Mouse (Mus musculus) heart, adult 11 months (tissue): ENCODE data around the gene Fhad1.

Experiments used
- DNase-seq: peaks from one replicate; pipeline ENCODE4 v3.0.0; 2022

The Fhad1 gene

DNA sequence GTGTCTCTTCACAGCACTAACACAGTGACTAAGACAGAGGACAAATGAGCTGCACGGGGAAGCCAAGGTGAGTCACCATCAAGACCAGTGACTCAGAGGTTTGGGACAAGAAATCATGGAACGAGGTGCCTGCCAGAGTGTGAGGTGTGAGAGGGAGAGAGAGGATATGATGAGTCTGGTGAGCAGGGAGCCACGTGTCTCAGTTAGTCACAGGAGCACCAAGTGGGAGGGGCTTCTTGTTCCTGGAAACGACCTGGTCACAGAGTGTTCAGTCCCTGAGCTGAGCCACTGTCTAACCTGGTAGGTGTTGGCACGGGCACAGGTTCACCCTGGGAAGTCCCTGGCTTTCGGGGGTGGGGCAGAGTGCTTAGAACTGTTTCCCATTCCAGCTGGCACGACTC, 86.0 kb downstream of the Fhad1 start:
- peak; percentile 97 for DNase-seq

DNA sequence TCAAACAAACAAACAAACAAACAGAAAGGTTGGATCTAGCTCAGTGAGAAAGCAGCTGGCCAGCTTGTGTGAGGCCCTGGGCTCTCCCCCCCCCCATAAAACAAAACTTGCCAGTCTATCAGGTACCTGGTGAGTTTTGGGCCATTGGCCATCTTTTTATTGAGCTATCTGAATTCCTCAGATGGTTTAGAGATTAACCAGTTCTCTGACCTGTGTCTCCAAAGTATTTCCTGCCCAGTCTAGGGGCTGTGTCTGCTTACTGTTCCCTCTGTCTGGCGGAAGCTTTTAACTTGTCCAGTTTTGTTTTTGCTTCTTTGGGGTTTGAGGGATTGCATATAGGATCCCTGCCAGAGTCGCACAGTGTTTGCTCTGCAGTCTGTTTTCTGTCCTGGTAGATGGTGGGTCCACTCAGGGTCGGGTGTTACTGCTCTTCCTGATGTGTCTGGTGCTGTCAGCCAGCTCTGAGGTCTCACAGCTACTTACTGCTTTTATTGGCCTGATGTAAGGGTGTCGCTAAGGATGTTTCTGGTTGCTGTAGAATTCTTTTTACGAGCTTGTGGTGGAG, 89.0 kb downstream of the Fhad1 start:
- no peak for DNase-seq

DNA sequence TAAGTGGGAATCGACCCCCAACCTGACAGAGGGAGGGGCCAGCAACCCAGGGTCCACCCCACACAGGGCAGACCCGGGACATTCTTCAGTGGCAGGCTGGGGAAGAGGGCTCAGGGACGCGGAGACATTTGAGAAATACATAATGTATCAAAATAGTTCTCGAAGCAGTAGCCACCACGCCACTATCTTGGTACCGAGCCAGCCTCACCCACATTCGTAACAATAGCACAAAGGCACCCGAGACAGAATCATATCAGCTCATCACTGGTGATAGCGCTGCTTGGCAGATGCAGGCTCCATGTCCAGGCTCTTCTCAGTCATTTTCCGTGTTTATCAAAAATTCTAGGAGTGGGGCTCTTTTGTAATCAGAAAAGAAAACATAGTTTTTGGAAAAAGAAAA, 90.9 kb downstream of the Fhad1 start:
- DNase-seq, result no peak

DNA sequence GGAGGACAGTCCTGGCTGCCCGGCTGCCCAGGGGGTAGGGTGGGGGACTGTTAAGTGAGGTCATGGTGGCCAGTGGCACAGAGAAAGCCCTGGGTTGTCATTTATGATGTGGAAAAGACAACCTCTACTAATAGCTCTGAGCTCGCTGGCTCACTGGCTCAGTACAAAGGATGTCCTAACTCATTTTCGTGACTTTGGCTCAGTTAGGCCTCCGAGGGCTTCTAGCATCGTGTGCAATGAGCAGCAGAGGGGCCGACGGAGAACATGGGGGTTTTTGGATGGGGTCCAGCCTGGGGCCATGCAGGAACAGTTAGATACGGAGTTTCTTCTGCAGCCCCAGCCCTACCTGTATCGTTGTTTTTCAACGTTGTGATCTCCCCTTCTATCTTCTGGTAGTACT, 94.5 kb downstream of the Fhad1 start:
- no peak for DNase-seq

DNA sequence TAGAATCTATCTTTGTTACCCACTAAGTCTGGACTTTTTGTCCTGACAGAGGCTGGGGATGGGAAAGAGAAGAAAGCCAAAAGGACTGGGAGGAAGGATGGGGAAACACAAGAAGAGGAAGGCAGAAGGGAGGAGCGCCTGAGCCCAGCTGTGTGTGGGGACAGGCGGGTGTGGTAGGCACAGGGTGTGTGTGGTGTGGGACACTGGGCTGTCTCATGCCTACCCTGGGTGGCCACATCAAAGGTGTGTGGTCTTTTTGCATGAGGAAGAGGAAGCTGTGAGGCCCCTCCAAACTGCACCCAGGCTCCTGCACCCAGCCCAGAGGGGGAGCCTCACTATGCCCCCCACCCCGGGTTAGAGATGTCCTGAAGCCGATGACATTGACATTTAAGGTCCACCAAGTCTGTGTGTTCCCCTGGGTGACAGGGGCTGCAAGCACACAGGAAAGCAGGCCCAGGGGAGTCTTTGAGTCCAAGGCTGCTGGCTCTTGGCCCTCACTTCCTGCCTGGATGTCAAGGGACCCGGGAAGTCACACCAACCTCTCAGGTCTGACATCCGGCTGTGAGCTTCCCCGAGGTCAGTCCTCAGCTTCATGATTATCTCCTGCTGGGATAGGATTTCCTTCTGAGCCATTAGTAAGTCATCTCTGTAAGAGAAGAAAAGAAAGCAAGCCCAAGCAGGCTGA, 97.0 kb downstream of the Fhad1 start:
- DNase-seq, result peak; percentile 95

DNA sequence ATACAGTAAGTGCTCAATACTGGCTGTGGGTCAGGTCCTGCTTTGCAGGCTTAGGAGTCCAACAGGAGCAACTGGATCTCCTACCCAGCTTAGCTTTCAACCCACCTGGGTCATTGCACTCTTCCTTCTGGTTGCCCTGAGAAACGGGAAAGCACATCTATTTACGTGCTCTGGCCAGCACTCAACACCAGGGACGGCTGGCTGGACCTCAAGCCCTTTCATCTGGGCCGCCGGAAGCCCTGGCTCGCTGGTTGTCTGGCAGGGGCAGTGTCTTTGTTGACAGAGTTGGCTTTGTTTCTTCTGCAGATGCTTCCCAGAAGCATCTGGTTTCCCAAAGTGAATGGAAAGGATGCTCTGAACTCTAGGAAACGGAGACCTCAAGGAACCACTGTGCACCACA, 100.8 kb downstream of the Fhad1 start:
- peak; percentile 98 for DNase-seq

DNA sequence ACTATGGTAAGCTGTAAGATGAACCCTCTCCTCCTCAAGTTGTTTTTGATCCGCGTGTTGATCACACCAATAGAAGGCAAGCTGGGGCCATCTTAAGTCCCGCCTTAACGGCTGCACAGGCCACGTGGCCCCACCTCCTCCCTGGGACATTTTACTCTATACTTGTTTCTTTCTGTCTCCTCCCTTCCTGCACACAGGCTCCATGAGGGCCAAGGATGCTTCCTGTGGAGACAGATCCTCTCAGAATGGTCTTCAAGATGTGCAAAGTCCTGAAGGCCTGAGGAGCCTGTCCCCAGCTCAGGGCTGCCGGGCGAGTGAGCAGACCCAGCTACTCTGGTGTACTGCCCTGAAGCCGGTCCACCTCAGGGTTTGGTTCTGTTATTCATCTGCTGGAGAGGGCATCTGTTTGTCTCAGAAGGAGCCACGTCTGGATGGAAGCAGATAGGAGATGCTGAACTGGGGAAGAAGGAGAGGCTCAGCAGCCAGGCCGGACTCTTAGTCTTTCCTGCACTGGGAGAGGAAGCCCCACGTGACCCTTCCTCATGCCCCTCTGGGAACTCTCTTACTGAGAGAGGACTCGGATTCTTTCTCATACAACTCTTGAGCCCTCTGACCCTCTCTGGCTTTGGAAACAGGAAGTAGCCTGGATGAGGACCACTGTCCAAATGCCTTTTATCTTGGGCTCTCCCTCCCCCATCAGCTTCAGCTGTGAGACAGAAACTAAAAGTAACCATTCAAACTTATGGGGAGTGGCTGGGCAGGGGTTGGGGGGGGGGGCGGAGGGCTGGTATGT, 101.5 kb downstream of the Fhad1 start:
- DNase-seq, result peak; percentile 98

DNA sequence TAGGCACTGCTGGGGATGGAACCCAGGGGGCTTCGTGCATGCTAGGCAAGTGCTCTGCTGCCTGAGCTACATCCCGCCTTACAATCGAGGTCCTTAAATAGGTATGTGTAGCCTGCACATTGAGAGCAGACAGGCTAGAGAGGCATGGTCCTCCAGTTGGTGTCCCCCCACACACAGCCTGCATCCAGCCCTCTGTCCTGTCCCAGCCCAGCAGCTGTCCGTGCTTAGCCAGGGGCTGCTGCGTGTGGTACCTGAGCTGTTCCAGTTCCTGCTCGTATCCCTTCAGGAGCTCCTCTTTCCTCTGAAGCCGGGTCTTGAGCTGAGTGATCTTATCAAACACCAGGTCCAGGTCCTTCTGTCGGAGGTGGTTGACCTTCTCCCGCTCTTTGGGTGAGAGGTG, 110.2 kb downstream of the Fhad1 start:
- DNase-seq, result no peak

DNA sequence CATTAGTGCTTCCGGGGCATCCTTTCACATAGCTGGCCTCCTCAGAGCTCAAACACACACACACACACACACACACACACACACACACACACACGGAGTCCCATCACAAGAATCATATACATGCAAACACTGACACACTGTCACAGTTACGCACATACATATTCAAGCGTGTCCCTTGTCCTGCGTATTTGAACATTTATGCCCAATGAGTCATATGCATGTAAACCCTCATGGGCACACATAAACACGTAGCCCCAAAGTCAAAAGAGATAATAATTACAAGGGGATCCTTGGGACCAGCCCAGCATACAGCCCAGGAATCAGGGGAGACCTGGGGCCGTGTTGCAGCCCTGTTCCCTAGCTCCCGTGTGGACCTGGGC, 112.4 kb downstream of the Fhad1 start:
- no peak for DNase-seq

DNA sequence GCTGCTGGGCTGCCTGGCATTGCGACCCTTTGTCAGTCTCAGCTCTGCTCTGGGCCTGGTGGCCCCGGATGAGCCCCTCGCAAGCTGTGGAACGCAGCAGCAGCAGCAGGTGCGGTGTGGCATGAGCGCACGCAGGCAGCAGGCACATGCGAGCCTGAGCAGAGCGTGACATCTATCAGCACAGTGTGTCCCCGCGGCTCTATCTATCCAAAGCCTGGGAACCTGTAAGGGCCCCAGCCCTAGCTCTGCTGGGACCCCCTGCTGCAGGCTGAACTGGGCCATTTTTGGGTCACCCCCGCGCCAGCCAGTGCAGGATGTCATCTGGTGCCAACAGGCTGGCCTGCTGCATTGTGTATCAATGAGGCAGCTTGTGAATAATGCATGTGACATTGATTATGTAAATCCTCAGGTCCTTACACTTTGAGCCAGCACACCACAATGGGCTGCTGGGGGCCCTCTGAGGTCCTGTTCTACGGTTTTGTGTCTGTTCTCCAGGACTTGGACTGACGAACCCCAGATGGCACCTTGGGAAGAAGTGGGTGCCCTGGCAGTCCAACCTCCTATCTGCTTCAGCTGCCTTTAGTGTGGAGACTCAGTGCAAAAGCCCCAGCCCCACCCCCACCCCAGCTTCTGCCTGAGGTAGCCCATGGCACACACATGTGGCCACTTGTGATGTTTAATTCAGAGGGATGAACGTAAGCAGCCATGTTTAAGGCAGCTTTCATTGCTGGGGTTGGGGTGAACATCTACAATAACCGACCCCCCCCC, 113.0 kb downstream of the Fhad1 start:
- no peak for DNase-seq

DNA sequence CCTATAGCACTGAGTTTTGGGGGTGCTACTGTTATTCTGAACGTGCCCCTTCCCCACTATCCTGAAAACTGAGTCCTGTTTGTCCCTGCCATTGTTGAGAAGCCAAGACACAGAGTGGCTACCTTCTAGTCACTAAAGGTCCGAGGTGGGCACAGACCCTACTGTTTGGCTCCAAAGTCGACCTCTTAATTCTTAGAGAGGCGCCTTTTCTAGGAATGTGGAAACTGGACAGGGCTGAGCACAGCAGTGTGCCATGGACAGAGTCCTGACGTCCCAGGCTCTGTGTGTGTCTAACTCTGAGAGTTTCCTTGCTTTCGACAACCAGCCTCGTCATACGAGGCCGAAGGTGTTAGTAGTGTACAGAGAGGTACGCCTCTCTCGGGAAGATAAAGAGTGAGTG, 114.5 kb downstream of the Fhad1 start:
- no peak for DNase-seq

DNA sequence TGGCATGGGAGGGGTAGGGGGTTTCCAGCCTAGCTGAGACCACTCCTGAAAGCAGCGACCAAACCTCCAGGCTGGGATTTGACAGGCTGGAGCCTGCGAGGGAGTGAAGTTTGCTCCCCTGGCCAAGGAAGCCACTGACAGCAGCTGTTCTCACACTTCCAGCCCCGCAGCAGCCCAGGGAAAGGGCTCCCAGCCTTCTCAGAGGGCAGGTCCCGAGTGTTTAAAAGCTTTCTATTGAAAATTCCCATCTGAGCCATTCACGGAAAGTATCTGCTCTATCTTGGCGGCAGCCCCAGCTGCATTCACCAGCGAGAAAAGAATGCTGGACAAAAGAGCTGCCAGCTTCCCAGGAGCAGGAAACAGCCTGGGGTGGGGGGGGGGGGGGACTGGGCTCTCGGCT, 114.9 kb downstream of the Fhad1 start:
- DNase-seq, result peak; percentile 97

DNA sequence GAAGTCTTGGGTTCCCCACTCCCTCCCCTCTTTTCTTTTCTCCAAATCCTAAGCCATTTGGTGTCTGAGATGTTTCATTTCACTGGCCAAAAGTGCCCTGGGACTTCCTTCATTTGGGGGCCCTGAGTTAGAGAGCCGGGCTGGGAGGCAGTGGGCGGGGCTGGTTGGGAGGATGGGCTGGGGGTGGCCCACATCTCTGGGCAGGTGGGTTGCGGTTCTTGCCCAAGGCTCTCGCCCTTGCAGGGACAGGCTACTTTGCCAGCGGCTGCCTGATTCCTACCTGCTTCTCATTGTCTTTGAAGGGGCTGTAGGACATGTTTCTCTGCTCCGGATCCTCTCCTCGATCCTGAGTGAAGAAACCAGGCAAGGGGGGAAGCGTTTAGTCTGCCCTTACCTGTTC, 116.0 kb downstream of the Fhad1 start:
- DNase-seq, result peak; percentile 93

DNA sequence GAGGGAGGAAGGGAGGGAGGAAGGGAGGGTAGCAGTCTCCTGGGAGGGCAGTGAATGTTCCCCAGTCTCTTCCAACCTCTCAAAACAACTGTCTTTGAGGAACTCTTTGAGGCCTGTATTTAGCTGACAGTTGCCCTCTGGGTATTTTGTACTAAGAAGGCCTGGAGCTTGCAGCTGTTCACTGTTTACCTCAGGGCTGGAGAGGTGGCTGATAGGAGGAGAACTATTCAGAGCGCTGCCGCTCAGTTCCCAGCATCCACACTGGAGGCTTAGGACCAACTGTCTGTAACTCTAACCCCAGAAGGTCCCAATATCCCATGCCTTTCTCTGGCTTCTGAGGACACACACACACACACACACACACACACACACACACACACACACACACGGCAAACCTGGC, 117.0 kb downstream of the Fhad1 start:
- DNase-seq, result no peak

DNA sequence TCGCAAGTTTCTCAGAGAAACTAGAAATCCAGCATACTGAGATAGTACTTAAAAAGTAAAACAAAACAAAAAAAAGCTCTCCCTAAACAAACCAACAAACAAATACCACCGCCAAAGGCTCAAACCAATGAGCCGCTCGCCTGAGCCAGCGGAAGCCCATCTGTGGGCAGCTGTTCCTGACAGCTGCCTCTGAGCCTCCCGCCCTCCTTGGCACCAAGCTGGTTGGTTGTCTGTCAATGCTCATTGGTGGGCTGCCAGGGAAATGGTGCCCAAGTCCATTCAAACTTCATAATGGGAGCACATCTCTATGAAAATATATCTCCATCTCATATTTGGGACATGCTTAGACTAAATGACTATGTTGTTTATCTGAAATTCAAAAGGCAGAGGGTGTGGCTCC, 117.7 kb downstream of the Fhad1 start:
- DNase-seq, result no peak

DNA sequence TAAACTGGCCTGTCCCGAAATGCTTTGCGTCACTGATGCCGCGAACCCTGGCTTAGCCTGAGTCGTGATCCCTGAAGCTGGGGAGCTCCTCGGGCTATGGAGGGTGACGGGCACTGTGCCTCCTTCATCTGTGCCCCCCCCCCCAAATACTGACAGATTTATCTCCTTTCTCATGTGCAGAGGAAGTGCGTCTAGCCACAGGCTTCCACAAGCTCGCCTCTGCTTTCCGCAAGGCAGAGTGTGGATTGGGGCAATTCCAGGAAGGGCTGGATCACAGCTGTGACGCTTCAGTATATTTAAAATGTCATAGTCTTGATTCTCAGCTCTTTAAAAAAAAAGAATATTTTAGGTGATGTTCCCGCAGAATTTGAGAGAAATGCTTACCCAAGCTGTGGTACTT, 119.1 kb downstream of the Fhad1 start:
- DNase-seq, result peak; percentile 92

DNA sequence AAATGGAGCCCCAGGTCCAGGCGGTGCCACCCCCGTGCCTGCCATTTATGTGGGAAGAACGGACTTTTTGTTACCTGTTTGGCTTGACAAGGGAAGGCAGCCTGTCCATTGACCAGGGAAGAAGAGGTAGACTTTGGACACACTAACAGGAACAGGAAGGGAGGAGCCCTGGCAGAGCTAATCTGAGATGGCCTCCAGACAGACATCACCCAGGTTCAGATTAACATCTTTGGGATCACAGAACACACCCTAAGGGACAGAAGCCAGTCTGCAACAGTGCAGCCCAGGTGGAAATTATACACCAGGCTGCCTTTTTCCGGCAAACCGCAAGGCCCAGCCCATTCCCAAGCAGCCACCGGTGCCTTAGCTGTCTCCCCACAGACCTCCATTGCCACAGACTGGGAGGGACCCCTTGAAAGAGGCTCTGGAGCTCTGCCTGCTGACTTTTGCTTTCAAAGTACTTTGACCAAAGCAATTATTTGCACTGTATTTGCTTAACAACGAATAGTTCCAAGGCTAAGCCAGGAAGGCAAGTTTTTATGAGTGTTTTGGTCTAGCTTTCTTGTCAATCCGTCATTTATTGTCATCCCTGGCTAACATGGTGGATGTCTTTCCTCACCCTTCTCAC, 121.6 kb downstream of the Fhad1 start:
- DNase-seq, result no peak

DNA sequence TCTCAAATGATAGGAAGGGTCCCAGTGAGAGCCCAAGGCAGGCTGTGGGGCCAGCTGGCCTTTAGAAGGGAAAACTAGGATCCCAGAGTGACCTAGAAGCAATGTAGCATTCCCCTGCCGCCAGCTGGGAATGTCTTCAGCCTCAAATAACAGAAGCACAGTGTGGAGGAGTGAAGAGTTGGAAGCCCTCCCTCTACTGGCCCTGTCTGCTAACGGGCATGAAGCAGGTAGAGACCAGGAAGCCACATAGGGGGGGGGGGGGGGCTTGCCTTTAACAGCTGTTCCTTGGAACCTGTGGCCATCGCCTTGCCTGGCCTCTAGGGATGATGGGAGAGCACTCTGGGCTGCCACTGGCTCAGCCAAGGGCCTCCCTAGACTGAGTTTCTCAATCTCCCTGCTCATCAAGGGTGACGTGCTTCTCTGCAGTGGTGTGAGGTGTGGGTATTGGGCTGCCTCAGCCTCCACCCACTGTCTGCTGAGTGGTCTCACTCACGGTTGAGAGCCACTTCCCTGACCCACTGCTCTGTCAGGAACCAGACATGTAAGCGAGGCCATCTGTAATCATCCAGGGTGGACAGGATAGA, 128.4 kb downstream of the Fhad1 start:
- no peak for DNase-seq

DNA sequence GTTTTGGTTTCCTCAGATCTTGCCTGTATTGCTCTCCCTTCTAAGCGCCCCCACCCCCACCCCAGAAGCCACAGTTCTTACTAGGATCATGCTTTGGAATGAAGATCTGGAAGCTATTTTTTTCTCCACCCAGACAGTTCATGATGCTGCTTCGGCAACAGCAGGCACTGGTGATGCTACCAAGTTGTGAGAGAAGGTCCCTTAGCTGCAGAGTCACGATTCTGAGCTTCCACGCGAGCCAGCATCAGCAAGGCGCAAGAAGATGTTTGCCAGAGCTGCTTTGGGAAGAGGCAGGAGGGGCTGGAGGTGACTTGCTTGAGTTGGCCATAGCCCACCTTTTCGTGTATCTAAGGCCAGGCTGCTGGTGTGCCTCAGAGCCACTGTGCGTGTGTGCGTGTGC, 129.4 kb downstream of the Fhad1 start:
- DNase-seq, result no peak

DNA sequence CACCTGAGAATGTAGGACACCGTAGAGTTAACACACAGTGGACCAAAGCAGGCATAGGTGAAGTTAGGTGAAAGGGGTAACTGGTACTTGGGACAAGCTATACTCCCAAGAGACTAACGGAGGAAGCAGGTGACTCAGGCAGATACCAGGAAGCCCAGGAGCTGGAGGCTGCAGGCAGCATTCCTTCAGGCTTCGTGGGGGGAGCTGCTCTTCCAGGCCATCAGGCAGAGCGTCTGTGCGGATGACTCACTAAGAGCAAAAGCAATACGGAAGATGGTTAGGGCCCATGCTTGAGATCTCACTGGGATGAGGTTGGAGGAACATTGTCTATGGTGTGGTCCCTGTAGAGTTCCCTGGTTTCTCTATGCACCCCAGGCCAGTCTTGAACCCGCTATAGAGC, 132.0 kb downstream of the Fhad1 start:
- no peak for DNase-seq

DNA sequence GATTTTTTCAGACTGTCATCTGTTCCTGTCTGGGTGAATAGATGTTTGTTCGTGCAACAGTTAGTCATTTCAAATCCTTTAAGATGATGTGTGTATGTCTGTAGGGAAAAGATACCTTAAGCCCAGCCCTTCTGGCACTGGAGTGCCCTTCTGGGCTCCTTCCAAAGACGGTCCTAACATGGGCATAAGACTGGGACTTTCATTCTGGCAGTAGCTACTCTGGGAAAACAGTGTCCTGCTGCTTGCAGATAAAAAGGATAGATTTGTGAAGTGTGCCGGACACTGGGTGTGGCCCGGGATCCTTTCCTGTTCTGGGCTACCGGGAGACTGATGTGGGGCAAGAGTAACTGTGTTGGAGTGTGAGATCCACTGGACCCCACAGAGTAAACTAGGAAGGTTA, 132.9 kb downstream of the Fhad1 start:
- DNase-seq, result peak; percentile 94

DNA sequence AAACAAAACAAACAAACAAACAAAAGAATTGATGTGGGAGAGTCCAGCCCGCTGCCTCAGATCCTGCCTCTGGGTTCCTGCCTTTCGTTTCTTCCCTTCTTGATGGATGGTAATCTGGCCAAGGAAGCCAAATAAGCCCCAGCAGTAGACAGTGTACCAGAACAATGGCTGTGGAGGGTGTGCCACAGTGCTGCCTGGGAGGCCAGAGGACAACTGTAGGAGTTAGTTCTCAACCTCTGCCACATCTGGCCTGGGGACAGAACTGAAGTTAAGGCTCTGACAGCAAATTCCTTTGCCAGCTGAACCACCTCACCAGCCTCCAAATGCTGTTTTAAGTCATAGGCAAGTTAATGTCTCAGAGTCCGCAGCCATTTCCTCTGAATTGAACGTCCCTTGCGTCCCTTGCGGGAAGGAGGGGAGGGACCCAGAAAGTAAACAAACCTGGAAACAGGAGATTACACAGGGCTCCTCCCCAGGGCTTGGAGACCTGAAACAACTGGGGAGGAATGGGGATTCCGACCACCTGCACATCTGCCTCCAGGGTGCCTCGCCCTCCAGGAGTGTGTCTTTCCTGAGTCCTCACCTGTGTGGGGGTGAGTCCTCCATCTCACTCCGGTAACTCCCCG, 133.5 kb downstream of the Fhad1 start:
- DNase-seq, result peak; percentile 93
